Mouse (Mus musculus): ENCODE data around the gene Adm2. TPM values are rescaled to one million over a fixed set of nuclear protein-coding genes. Genes with fewer than 3 reads are reported as not detected.

Gene Adm2
- polyA plus RNA-seq, 1 experiment from 2014 or later: not detected

GRCm38 (mm10) chr15:89293778-89294177, 28.7 kb upstream of the Adm2 start:
- no peak overlapping the region for H3K27ac ChIP-seq
- H3K9me3 ChIP-seq (replicated peaks): no peaks in the 10 kb centered on the region
- H3K4me2 ChIP-seq (replicated peaks): no peak overlapping the region
- WGBS: 93% methylated on average over 10 of the region's 10 CpGs
- no peak overlapping the region for H3K9ac ChIP-seq
- no peak for ATAC-seq (ENCODE audit: low FRiP score)
- peaks cover 90% of the 10 kb centered on the region for H3K36me3 ChIP-seq
- no peaks in the 10 kb centered on the region for H3K4me1 ChIP-seq
- H3K27me3 ChIP-seq: no peaks in the 10 kb centered on the region
- H3K4me3 ChIP-seq: no peak overlapping the region

DNA sequence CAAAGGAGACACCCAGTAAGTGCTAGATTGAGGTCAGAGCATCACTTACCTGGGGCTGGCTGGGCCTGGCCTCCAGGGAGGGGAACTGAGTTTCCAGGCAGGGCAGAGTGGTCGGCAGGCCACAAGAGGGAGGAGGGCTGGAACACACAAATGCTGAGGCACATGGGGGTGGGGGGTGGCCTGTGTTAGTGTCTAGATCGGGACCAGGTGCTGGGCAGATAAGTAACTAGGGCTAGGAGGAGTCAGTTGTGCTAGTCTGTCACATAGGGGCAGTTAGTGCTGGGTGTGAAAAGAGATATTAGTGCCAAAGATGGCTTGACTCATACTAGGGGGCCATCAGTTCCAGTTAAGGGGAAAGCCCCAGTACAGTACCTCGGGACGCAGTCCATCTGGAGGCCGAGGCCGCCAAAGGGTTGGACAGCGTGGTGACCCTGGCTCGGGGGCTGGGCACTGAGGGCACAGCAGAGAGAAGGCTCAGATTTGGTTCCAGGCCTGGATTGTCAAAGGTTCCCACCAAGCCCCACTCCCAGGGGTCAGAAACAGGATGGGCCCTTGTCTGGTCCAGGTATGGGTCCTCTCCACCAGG, 26.8 kb upstream of the Adm2 start:
- Histone ChIP-seq H3K9ac (no peak overlapping the region), H3K27ac (no peak overlapping the region), H3K9me3 (replicated peaks) (no peaks in the 10 kb centered on the region), H3K36me3 (peaks cover 94% of the 10 kb centered on the region), H3K4me3 (no peak overlapping the region), H3K4me2 (replicated peaks) (no peak overlapping the region), H3K4me1 (no peaks in the 10 kb centered on the region), H3K27me3 (no peaks in the 10 kb centered on the region)
- 93% methylated on average over 8 of the region's 8 CpGs for WGBS
- no peak for ATAC-seq (ENCODE audit: low FRiP score)

DNA sequence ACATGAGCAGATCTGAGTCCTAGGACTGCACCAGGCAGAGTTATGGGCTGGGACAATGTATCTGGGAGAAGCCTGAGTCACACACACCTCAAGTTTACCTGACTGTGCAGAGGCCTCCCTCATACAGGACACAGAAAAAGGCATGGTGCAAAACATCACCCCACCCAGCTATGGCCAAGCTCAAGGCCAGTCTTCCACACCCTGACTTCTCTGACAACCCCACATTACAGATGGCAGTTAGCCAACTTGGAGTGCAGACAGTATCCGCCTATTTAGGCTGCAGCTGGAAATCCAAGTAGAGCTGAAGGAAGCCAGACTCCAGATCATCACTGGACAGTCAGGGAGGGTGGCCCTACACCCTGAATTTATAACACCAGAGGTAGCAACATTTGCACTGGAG, 26.1 kb upstream of the Adm2 start:
- no peak overlapping the region for H3K4me2 ChIP-seq (replicated peaks)
- H3K36me3 ChIP-seq: peaks cover 95% of the 10 kb centered on the region
- H3K4me1 ChIP-seq: no peaks in the 10 kb centered on the region
- H3K27ac ChIP-seq: no peak overlapping the region
- ATAC-seq (ENCODE audit: low FRiP score): no peak
- no peaks in the 10 kb centered on the region for H3K9me3 ChIP-seq (replicated peaks)
- H3K4me3 ChIP-seq: no peak overlapping the region
- WGBS: 96% methylated on average over 1 of the region's 1 CpGs
- H3K9ac ChIP-seq: no peak overlapping the region
- no peaks in the 10 kb centered on the region for H3K27me3 ChIP-seq

- Histone ChIP-seq H3K9me3 (replicated peaks) (no peaks in the 10 kb centered on the region), H3K4me1 (no peaks in the 10 kb centered on the region), H3K4me2 (replicated peaks) (no peak overlapping the region), H3K27me3 (no peaks in the 10 kb centered on the region), H3K36me3 (peaks cover 95% of the 10 kb centered on the region), H3K9ac (no peak overlapping the region), H3K27ac (no peak overlapping the region), H3K4me3 (no peak overlapping the region)
- WGBS: 88% methylated on average over 2 of the region's 2 CpGs
- no peak for ATAC-seq (ENCODE audit: low FRiP score)
Observed at GRCm38 (mm10) chr15:89297695-89298094, 24.8 kb upstream of the Adm2 start.

DNA sequence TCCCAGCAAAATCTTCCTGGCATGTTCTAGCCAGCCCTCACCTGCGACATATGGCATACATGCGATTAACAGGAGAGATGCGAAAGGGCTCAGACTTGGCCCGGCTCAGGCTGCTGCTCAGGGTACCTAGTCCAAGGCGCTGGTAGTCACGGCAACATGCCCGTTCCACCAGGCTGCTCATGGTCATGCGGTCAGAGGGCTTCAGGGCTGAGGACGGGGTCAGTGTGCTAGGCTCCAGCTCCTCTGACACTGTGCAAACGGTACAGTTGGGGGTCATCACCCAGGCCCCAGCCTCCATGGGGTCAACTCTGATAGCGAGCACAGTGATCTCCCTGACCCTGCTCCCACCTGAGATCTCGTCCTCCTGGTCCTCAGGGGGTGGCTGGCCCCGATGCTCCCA, 22.3 kb upstream of the Adm2 start:
- WGBS: 92% methylated on average over 13 of the region's 13 CpGs
- Histone ChIP-seq H3K4me1 (no peaks in the 10 kb centered on the region), H3K9ac (no peak overlapping the region), H3K9me3 (replicated peaks) (no peaks in the 10 kb centered on the region), H3K27ac (no peak overlapping the region), H3K36me3 (peaks cover 95% of the 10 kb centered on the region), H3K4me2 (replicated peaks) (no peak overlapping the region), H3K4me3 (no peak overlapping the region), H3K27me3 (no peaks in the 10 kb centered on the region)
- no peak; the same call in 1 of the 2 replicates for ATAC-seq (ENCODE audit: low FRiP score)

DNA sequence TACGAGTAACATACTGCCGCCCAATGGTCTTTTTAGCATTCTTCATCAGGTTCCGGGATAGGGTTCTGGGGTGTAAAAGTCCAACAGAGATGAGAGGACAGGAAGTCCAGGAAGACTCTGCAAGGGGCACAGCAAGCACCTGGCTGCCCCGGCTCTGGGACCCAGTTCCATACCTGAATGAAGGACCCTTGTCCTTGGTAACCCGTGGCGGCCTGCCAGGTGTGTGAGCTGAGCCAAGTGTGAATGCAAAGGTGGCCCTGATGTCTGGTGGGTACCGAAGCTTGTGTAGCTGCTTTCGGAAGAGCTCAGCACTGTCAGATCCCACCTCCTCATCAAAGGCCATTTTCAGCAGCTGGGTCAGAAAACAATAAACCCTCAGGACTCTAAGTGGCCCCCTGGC, 21.9 kb upstream of the Adm2 start:
- Histone ChIP-seq H3K27me3 (no peaks in the 10 kb centered on the region), H3K9ac (no peak overlapping the region), H3K9me3 (replicated peaks) (no peaks in the 10 kb centered on the region), H3K4me3 (no peak overlapping the region), H3K36me3 (peaks cover 95% of the 10 kb centered on the region), H3K27ac (no peak overlapping the region), H3K4me2 (replicated peaks) (no peak overlapping the region), H3K4me1 (no peaks in the 10 kb centered on the region)
- ATAC-seq (ENCODE audit: low FRiP score): no peak
- 97% methylated on average over 8 of the region's 8 CpGs for WGBS

DNA sequence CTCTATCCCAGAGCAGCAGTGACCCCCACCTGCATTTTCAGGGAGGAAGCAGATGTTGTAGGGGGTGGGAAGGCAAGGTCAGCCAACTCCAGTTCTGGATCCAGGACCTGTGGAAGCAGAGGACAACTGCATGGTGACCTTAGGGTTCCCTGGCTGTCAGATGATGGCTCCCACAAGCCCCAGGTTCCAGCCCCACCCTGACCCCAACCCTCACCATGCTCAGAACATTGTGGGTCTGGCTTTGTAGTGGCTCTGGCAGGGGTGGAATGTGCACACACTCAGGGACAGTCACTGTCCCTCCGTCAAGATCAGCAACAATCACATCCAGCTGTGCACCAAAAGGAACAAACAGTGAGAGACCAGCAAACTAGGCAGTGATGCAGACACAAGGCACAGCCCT, 16.6 kb upstream of the Adm2 start:
- peaks cover 13% of the 10 kb centered on the region; the same call in 1 of the 2 replicates for H3K4me1 ChIP-seq
- H3K27ac ChIP-seq: no peak overlapping the region
- ATAC-seq (ENCODE audit: low FRiP score): no peak
- peaks cover 67% of the 10 kb centered on the region for H3K36me3 ChIP-seq
- no peaks in the 10 kb centered on the region for H3K9me3 ChIP-seq (replicated peaks)
- H3K4me2 ChIP-seq (replicated peaks): no peak overlapping the region
- H3K27me3 ChIP-seq: no peaks in the 10 kb centered on the region
- H3K9ac ChIP-seq: no peak overlapping the region
- no peak overlapping the region for H3K4me3 ChIP-seq
- WGBS: 64% methylated on average over 1 of the region's 1 CpGs

GRCm38 (mm10) chr15:89307461-89307860, 15.1 kb upstream of the Adm2 start:
- no peak overlapping the region for H3K27ac ChIP-seq

GRCm38 (mm10) chr15:89308406-89309139, 13.9 kb upstream of the Adm2 start:
- no peak for ATAC-seq (ENCODE audit: low FRiP score)
- H3K9ac ChIP-seq: no peak overlapping the region
- H3K27me3 ChIP-seq: no peaks in the 10 kb centered on the region
- 90% methylated on average over 7 of the region's 7 CpGs for WGBS
- H3K27ac ChIP-seq: no peak overlapping the region
- peaks cover 26% of the 10 kb centered on the region for H3K4me1 ChIP-seq
- peaks cover 41% of the 10 kb centered on the region for H3K36me3 ChIP-seq
- no peak overlapping the region for H3K4me3 ChIP-seq
- no peaks in the 10 kb centered on the region for H3K9me3 ChIP-seq (replicated peaks)
- no peak overlapping the region for H3K4me2 ChIP-seq (replicated peaks)

More at GRCm38 (mm10) chr15:89307461-89307860, 15.1 kb upstream of the Adm2 start:
- Histone ChIP-seq H3K4me2 (replicated peaks) (no peak overlapping the region), H3K9ac (no peak overlapping the region), H3K4me3 (no peak overlapping the region), H3K36me3 (peaks cover 52% of the 10 kb centered on the region), H3K4me1 (peaks cover 17% of the 10 kb centered on the region; the same call in 1 of the 2 replicates), H3K27me3 (no peaks in the 10 kb centered on the region), H3K9me3 (replicated peaks) (no peaks in the 10 kb centered on the region)
- WGBS: 94% methylated on average over 13 of the region's 13 CpGs
- ATAC-seq (ENCODE audit: low FRiP score): no peak

- no peaks in the 10 kb centered on the region for H3K27me3 ChIP-seq
- H3K4me3 ChIP-seq: no peak overlapping the region
- no peak overlapping the region for H3K4me2 ChIP-seq (replicated peaks)
- WGBS: 79% methylated on average over 6 of the region's 6 CpGs
- no peak overlapping the region for H3K9ac ChIP-seq
- ATAC-seq (ENCODE audit: low FRiP score): no peak
- H3K27ac ChIP-seq: no peak overlapping the region
- peaks cover 26% of the 10 kb centered on the region for H3K36me3 ChIP-seq
- no peaks in the 10 kb centered on the region for H3K9me3 ChIP-seq (replicated peaks)
- peaks cover 36% of the 10 kb centered on the region for H3K4me1 ChIP-seq
Observed at GRCm38 (mm10) chr15:89309962-89310498, 12.5 kb upstream of the Adm2 start.

- no peaks in the 10 kb centered on the region for H3K9me3 ChIP-seq (replicated peaks)
- H3K4me1 ChIP-seq: peaks cover 39% of the 10 kb centered on the region
- WGBS: 78% methylated on average over 4 of the region's 4 CpGs
- H3K27me3 ChIP-seq: no peaks in the 10 kb centered on the region
- H3K36me3 ChIP-seq: no peaks in the 10 kb centered on the region
- H3K9ac ChIP-seq: 0 out of 2 replicates have a peak overlapping the region, but pooled peaks have one; percentile 96
- H3K27ac ChIP-seq: no peak overlapping the region
- peak overlapping the region; percentile 98; the same call in 1 of the 2 replicates for H3K4me3 ChIP-seq
- peak overlapping the region; percentile 95 for H3K4me2 ChIP-seq (replicated peaks)
- ATAC-seq (ENCODE audit: low FRiP score): no peak
Observed at GRCm38 (mm10) chr15:89313359-89313758, 9.2 kb upstream of the Adm2 start.

DNA sequence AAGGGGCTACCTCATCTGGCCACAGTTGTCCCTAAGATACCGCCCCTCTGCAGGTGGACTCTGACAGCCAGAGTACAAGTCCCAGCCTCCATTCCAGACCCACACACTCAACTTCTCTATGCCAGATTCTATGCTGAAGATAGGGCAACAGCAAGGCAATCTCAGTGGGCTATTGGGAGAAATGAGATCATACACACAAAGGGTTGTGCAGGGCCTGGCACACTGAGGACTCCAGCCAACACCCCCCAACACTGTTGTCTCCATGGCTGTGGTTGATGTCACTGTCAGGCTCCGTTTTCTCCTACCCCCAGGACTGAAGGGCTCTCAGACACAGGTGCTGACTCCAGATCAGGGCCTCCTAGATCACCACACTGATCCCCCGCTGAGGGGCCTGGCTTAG, 8.4 kb upstream of the Adm2 start:
- ATAC-seq (ENCODE audit: low FRiP score): 0 out of 2 replicates have a peak, but pooled peaks have one; percentile 1
- WGBS: 35% methylated on average over 3 of the region's 3 CpGs
- no peaks in the 10 kb centered on the region for H3K9me3 ChIP-seq (replicated peaks)

More for the DNA sequence above, 8.4 kb upstream of the Adm2 start:
- Histone ChIP-seq H3K4me1 (peaks cover 36% of the 10 kb centered on the region), H3K9ac (peak overlapping the region; percentile 96), H3K36me3 (no peaks in the 10 kb centered on the region), H3K4me3 (peak overlapping the region; percentile 98), H3K27ac (no peak overlapping the region), H3K4me2 (replicated peaks) (peak overlapping the region; percentile 95), H3K27me3 (no peaks in the 10 kb centered on the region)
